Mouse (Mus musculus) gastrocnemius, adult 2 months (tissue): ENCODE measurements around the gene Ubox5. TPM values are rescaled to one million over a fixed set of nuclear protein-coding genes. Genes with fewer than 3 reads are reported as not detected.
A peak's percentile ranks its signal among the peaks of the same experiment; 100 is the strongest.

Experiments used
- DNase-seq: peaks from one replicate; pipeline ENCODE4 v3.0.0; 2022
- H3K27ac ChIP-seq: fragments of 200-600 bp; 2 replicates; pipeline ENCODE4 v1.8.1; 2022; ENCODE audit warnings: mild to moderate bottlenecking
- H3K4me3 ChIP-seq: fragments of 200-600 bp; 2 replicates; pipeline ENCODE4 v1.8.1; 2022; ENCODE audit warnings: mild to moderate bottlenecking, moderate library complexity
- CTCF ChIP-seq: fragments of 200-600 bp; IDR thresholded peaks from 2 replicates; pipeline ENCODE4 v1.8.1; 2022; ENCODE audit warnings: antibody characterized with exemption, mild to moderate bottlenecking, moderate library complexity
- intact Hi-C: fragments of 180-260 bp; cut with DNase I; formaldehyde crosslinking; loops from one replicate; pipeline ENCODE4 v1.15.1; 2025
- total RNA-seq, 2 experiments: library from RNA; stranded (reverse); gene quantifications; 2 replicates each; pipeline ENCODE4 v1.2.3; 2021

Ubox5 gene
- total RNA-seq, 2 experiments from 2014 or later: 4.9 to 5.0 TPM

- DNase-seq: no peak
- Histone ChIP-seq H3K4me3 (peak overlapping the region; percentile 97), H3K27ac (peak overlapping the region; percentile 88)
- TF ChIP-seq CTCF: no peak
- intact Hi-C loops: no loop called here
Measured at GRCm38 (mm10) chr2:130629080-130629838, 579 bp downstream of the Ubox5 start.

- Histone ChIP-seq H3K27ac (no peak overlapping the region), H3K4me3 (peak overlapping the region; percentile 97)
- intact Hi-C loops: no loop called here
- no peak for DNase-seq
- TF ChIP-seq CTCF: peak; percentile 32
Measured at GRCm38 (mm10) chr2:130628424-130628823, 1.4 kb downstream of the Ubox5 start.

GRCm38 (mm10) chr2:130618972-130619371 is 10.9 kb downstream of the Ubox5 start:
- H3K27ac ChIP-seq: no peak overlapping the region
- no peak overlapping the region for H3K4me3 ChIP-seq
- no peak for DNase-seq
- TF ChIP-seq CTCF: no peak
- intact Hi-C loops: loop anchor here (10.0 kb wide), 1 partner anchor 146 kb away; no protein-coding TSS in a partner anchor

GRCm38 (mm10) chr2:130613091-130613490 is 16.7 kb downstream of the Ubox5 start:
- H3K4me3 ChIP-seq: no peak overlapping the region
- DNase-seq: no peak
- no peak overlapping the region for H3K27ac ChIP-seq
- TF ChIP-seq CTCF: peak; percentile 58
- intact Hi-C loops: loop anchor here (10.0 kb wide), 1 partner anchor 152 kb away; no protein-coding TSS in a partner anchor

GRCm38 (mm10) chr2:130602195-130602594 is 27.6 kb downstream of the Ubox5 start:
- Histone ChIP-seq H3K4me3 (no peak overlapping the region), H3K27ac (no peak overlapping the region)
- no peak for TF ChIP-seq CTCF
- no peak for DNase-seq
- intact Hi-C loops: no loop called here

GRCm38 (mm10) chr2:130598399-130598798 is 31.4 kb downstream of the Ubox5 start:
- no peak overlapping the region for H3K27ac ChIP-seq
- no peak for DNase-seq
- TF ChIP-seq CTCF: no peak

GRCm38 (mm10) chr2:130597601-130598010 is 32.2 kb downstream of the Ubox5 start:
- Histone ChIP-seq H3K27ac (no peak overlapping the region), H3K4me3 (no peak overlapping the region)
- intact Hi-C loops: no loop called here
- peak; percentile 74 for TF ChIP-seq CTCF
- DNase-seq: no peak

More at GRCm38 (mm10) chr2:130598399-130598798, 31.4 kb downstream of the Ubox5 start:
- intact Hi-C loops: no loop called here
- H3K4me3 ChIP-seq: no peak overlapping the region

GRCm38 (mm10) chr2:130595596-130595995 is 34.2 kb downstream of the Ubox5 start:
- H3K27ac ChIP-seq: no peak overlapping the region

GRCm38 (mm10) chr2:130591016-130591415 is 38.8 kb downstream of the Ubox5 start:
- intact Hi-C loops: no loop called here
- TF ChIP-seq CTCF: no peak
- Histone ChIP-seq H3K27ac (peak overlapping the region; percentile 25; the same call in 1 of the 2 replicates), H3K4me3 (no peak overlapping the region)
- peak; percentile 72 for DNase-seq

More at GRCm38 (mm10) chr2:130595596-130595995, 34.2 kb downstream of the Ubox5 start:
- intact Hi-C loops: no loop called here
- DNase-seq: no peak
- no peak for TF ChIP-seq CTCF
- H3K4me3 ChIP-seq: no peak overlapping the region

GRCm38 (mm10) chr2:130589761-130590160 is 40.1 kb downstream of the Ubox5 start:
- no peak for DNase-seq
- Histone ChIP-seq H3K27ac (peak overlapping the region; percentile 58), H3K4me3 (no peak overlapping the region)
- intact Hi-C loops: no loop called here
- TF ChIP-seq CTCF: no peak

GRCm38 (mm10) chr2:130589157-130589556 is 40.7 kb downstream of the Ubox5 start:
- no peak for TF ChIP-seq CTCF
- DNase-seq: no peak
- Histone ChIP-seq H3K27ac (peak overlapping the region; percentile 38), H3K4me3 (no peak overlapping the region)
- intact Hi-C loops: no loop called here

GRCm38 (mm10) chr2:130588373-130588772 is 41.5 kb downstream of the Ubox5 start:
- no peak for TF ChIP-seq CTCF
- intact Hi-C loops: no loop called here
- no peak overlapping the region for H3K4me3 ChIP-seq
- no peak for DNase-seq
- H3K27ac ChIP-seq: no peak overlapping the region

- H3K4me3 ChIP-seq: no peak overlapping the region
- intact Hi-C loops: no loop called here
- no peak for TF ChIP-seq CTCF
- no peak for DNase-seq
- no peak overlapping the region for H3K27ac ChIP-seq
Measured at GRCm38 (mm10) chr2:130586016-130586415, 43.8 kb downstream of the Ubox5 start.
